Mouse (Mus musculus) embryo, embryonic 9.5 days (tissue): ENCODE measurements at regions not wholly inside any gene's neighbourhood (a gene's known extent, or its start where the extent isn't known, plus 50 kb on each side); places are given as distances from the start of the nearest gene placed in this dataset.
A peak's percentile ranks its signal among the peaks of the same experiment; 100 is the strongest.

Experiments
- DNase-seq: peaks from one replicate; pipeline ENCODE4 v3.0.0-alpha.2; 2017; ENCODE audit errors: extremely low spot score

DNA sequence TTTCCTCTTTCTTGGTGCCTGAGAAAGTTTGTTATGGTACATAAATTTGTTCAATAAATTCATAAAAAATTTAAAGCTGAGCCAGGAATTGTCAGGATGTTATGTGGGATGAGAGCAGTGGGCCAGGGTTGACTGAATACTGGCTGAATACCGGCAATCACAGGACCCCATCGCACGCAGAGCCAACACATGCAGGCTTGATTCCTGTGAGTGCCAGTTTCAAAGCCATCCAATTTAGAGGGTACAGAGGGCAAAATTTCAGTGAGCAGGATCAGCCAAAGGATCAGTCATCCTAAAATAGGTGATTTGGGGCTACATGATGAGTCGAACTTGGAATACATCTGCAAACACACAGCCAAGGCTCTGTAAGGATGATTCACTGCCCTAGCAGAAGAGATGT is 583.6 kb upstream of the Nectin3 start:
- no peak for DNase-seq

DNA sequence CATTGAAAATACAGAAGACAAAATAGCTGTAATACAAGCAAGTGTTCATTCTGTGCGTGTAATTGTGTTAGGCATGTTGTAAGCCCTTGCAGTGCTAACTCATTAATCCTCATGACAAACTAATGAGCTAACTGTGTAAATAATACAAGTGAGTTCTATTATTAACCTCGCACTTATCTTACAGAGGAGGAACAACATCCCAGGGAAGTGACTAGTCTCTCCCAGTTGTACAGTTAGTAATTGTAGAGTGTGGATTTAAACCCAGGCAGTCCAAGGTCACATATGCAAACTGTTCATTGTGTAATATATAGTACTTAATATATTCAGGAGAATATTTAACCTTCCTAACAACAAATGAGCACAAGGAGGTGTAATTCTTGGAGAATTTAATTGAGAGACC is 582.0 kb upstream of the Nectin3 start:
- DNase-seq = no peak

DNA sequence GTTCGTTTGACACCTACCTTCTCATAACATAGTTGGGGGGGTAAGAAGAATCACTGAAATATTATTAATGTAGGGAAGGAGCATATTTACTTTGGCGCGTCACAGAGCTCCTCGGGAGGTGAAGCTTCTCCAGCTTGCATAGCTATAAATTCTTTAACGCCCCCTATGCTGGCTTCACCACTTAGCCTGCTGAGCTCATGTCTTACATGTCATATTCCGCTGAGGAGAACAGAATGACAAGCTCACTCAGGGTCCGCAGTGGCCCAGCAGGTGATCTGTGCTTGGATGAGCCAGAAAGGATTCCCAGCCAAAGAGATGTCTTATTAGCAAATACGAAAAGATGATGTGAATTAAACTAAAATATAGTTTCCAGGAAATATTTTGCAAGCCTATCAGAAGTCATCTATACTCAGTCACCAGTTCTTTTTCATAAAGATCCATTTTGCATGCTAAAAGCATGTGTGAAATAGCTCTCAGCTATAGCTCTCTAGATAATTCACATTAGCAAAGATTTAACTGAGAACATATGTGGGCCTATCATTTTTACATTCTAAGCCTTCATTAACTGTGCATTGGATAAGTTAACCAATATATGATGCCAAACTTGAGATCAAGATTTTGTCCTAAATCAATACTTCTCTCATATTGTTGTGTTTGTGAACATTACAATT is 561.1 kb upstream of the Nectin3 start:
- DNase-seq = no peak

DNA sequence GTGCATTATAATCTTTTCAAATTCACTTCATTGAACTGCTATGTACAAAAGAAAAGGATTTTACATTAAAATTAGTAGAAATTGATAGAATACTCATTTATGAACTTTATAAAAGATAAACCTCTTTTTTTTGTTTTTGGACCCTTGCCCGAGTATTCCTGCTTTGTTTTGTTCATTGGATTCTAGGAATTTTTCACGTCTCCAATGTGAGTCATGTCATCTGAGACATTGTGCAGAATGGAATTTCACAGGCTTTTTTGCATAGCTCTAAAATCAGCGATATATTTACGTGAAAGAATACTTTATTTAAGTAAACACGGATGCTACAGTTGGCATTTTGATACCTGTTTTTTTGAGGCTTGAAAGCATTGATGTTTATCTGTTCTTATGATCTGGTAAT is 560.5 kb upstream of the Nectin3 start:
- DNase-seq = no peak

DNA sequence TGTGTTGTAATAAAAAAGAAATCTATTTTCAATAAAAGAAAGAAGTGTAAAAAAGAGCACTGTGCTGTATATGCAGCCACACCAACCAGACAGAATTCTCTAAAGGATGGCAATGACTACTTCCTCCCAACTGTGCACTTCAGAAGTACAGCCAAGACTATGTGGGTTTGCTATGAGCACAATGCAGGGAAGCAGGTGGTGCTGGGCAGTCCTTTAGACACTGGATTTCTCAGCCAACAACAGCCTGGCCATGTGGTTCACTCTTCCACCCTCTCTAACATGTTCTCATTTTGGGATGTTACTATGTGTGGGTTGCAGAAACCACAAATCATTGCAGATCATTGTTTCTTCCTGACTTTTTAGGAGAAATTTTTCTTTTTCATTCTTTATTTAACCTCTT is 527.6 kb upstream of the Nectin3 start:
- DNase-seq = no peak

DNA sequence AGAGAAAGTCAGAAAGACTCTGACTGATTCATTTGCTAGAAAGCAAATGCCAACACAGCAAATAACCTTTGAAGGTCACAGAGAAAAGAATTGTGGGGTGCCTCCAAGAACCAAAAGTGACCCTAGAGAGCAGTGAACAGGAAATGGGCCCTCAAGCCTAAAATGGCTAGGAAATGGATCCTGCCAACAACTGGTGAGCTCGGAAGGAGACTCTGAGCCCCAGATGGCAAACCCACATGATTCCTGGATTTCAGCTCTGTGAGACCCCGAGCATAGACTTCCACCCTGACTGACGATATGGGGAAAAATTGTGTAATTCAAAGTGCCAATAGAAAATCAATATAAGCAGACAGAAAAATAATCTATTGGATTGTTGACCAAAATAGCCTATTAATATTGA is 519.2 kb upstream of the Nectin3 start:
- DNase-seq = no peak

DNA sequence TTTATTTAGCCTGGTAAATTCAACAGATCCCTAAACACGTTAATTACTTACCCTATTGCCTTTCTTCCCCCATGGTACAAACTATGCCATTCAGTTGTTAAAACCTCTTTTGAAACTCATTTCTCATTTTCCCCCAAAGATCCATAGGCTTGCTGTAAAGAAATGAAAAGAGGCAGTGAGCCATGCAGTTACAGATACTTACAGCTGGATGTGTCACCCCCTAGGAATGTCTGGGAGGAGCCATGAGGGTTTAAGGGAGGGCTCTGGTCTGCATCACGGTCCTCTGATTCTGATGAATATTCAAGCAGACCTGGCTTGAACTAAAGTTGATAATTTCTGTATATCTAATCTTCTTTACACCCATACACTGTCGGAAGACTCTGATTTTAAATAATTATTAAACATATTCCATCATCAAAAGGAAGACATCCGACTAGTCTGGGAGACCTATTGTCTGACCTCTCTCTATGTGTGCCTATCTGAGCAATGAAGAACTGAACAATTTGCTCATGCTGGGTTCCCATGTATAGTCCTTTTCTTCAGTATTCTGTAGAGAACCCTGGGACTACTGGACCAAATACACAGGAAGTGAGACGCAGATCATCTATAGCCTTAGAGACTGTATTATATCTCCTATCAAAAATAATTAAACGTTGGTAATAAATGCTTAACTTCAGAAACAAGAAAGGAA is 484.7 kb upstream of the Nectin3 start:
- DNase-seq = no peak

DNA sequence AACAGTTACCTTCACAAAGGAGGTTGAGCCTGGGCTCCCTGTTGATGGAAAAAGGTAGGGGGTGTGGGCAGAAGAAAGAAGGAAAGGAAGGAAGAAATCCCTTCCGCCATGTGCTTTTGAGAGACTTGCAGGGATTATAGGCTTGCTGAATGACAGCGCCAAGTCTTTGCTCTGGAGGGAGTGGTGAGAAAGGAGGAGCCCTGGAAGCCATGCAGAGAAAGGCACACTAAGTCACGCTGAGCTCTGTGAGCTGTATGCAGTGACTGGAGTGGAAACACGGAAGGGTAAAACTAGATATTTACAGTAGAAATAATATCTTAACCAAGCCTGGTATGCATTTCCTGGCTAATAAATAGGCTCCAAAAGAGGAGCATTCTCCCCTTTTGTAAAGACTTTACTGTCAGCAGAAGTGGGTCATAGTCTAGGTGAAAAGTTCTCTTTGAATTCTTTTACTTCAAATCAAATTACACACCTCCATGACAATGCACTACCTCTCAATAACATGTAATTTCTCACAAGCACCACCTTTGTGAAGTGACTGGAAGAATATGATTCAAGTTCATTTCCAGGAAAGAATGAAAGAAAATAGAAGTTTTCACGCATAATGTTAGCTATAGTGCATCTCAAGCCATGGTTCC is 484.1 kb upstream of the Nectin3 start:
- no peak for DNase-seq

DNA sequence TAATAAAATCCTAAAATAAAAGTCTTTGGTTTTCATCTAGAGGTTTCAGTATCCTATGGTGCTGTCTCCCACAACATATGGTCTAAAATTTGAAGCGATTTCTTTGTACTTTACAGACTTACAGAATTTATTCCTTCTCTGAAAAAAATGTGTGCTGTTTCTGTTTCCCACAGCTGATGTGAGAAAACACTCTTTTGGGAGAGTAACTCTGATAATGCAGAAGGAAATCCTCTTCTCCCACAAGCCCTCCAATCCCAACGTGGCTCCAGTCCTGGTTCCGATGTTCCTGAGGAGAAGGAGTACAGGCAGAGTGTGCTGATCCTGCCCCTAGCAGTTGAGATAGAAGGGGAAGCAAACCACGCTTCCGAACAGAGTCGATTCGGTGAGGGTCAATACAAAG is 467.4 kb upstream of the Nectin3 start:
- DNase-seq = no peak

DNA sequence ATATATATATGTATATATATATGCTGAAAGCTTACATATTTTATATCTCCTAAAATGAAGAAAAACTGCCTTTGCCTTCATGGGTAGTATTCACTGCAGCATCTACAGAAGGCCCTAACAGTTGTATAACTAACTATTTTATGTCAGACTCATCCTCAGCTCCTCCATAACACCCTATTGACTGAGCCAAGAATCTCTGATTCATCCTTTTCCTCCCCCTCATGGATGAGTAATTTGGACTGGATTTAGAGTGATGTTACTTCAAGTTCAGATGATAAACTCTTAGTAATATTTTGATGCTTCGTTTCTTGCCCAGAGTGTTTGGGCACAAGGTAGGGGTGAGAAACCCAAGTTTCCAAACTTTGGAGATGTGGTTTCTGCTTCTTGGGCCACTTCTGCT is 458.7 kb upstream of the Nectin3 start:
- no peak for DNase-seq

DNA sequence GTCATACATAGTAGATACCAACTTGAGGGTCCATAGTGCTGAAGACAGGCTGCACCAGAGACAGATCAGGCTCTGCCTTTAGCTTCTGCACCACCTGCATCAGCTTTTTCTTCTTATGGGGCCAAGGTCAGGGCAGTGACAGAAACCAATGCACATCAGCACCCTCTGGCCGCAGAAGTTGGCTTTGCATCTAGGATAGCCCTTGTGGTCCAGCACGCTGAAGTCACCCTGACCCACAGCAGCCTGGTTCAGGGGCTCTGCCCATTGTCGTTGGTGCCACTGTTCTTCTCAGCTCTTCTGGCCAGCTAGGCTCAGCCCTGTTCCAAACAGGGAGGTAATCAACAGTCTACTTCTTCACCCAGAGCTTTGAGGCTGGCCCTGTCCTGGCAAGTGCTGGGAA is 427.7 kb upstream of the Nectin3 start:
- DNase-seq = no peak

DNA sequence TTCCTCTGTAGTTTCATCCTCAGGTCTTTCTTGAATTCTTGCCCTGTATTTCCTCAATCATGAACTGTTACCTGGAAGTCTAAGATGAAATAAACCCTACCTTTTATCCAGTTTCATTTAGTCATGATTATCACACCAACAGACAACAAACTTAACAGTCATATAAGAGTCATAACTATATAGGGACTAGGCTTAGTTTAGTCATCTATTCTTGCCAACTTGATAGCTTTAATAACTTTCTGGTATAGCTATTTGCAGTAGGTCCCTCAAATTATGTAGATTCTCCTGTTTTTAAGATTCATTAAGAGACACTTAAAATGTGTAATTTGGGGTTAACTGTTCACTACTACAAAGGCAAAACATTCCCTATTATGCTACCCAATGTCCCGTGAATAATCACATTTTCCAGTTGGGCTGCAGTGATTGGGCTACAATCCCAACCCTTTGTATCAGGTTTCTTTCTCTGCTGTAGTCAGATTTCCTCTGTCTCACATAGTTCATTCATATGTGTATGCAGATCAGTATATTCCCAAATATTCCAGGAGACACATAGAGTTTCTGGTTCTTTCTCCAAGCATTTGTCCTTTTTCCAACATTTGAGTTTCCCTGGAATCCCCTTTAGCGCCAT is 396.4 kb upstream of the Nectin3 start:
- peak; percentile 10 for DNase-seq

DNA sequence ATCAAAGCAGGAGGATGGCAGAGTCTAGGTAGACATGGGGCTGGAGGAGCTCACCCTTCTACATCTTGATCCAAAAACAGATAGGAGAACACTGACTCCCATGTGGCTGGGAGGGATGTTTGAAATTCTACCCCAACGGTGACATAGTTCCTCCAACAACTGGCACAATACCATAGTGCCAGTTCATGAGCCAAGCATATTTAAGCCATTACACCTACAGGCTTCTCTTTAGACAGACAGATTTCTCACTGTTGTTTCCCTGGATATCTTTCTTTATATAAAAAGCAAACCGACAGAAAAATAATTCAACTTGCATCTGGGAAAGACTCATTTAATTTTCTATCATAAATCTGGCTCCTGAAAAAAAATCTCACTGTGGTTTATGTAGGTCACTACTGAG is 380.4 kb upstream of the Nectin3 start:
- DNase-seq = no peak

DNA sequence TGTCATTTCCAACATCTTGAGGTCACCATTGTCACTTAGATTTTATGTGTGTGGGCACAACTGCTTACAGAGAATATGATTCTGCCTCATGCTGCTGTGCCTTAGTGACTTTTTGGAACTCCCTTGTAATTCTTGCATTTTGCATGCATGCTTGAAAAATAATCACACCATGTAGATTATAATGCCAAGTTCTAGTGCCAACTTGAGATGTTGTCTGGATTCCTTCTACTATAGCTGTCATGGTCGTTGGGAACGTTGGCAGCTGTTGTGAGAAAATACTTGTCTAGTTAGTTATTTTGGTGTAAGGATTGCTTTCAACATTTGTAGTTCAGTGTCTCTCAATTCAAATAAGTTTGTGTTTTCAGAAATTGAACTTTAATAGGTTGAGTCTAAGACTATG is 365.6 kb upstream of the Nectin3 start:
- no peak for DNase-seq

DNA sequence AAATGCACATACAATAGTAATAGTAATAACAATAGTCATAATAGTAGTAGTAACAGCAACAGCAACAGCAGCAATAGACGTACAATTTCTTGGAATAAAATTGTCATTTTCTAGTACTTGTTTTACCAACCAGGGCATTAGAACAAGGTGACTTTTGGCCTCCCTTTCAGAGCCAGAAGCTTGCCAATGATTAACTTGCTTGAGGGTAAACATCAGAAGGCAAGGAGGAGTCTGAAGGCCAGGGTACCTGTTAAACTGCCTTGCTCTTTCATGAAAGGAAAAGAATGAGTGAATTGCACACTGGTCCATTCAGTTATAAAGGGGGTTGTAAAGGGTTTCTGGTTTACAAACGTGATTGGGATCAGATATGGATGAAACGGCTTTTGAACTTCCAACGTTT is 351.2 kb upstream of the Nectin3 start:
- DNase-seq = no peak

DNA sequence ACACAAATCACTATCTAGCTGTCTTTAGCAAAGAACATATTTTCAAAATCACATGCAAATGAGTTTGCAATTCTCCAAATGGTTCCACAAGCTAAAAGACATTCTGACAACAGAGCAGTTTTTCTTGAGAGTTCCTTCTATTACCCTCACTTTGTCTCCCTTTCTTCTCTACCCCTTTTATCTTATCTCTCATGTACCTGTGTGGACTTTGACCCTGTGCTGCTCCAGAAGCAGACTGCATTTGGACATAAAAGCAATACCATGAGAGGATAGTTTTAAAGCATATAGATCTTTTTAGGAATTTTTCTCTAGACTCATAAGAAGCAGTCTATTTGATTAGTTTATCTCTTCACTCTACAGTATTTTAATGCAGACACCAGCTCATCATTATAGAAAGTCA is 350.4 kb upstream of the Nectin3 start:
- no peak for DNase-seq

DNA sequence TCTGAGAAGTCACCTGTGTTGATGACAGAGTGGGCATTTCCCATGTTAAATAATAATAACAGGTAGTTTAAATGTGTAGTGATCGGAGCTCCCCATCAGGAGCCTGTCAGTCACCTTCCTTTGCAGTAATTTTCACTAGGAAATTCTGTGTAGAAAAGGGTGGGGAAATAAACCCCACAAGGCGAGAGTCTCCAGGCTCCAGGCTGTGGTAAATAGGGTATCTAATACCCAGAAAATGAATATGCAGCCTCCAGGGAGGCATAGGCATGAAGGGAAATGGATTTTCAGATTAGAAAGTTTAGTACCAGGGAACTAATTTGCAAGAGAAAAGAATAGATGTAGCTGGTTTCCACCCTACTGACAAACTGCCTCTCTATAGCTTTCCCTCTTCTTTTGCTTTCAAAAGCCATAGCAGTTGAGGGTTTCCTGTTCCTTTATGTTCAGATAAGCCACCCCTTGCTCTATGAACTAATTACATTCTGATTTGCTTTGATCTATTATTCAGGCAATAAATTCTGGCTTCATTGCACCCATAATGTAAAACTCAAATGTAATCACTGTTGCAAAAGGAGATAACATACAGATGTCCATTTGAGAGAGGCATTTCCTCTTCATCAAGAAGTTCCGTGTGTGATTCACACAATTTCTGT is 349.5 kb upstream of the Nectin3 start:
- DNase-seq = no peak

DNA sequence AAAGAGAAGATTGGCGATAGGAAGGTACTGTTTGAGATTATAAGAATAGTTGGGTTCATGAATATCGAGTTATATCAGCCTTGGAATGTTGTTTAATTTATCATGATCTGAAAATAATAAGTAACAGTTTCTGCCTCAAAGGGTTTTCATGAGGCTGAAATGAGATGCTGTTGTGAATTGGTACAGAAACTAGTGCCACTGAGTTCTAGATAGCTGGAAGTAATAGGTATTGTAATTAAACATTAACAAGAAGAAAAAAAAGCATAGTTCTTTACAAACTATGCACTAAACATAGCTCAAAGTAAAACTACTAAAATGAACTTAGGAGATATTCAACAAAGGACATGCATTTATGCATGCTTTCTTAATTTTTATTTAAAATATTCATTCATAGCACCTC is 342.9 kb upstream of the Nectin3 start:
- DNase-seq = no peak

DNA sequence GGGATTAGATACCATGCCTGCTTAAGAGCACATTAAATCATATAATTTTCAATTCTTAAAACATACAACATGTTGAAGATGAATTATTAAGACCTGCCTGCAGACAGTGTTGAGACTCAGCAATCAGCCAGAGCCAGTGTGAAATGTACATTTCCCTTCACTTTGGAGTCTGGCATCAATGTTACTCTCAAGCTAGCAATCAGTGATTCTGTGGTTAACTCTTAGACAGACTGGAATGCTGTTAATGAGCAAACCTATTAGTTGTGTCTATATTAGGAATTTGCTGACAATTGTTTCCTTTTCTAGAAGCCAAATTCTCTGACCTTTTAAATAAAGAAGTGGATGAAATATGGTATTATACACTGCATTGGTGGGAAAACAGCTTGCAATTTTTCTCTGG is 342.4 kb upstream of the Nectin3 start:
- no peak for DNase-seq

DNA sequence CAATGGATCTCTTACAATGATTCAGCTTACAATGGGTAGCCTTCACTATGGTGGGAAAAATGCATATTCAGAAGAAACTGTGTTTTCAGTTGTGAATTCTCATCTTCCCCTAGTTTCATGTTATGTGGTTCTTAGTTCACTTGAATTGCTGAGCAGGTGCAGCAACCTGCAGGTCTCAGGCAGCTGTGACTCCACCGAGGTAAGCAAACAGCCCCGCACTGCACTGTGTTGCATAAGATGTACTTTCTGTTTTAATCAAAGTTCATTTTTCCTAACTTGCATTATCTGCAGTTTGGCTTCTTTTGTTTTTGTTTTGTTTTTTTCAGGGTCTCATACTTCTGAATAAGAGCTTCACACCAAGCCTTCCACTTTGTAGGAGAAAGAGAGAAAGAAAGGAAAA is 326.8 kb upstream of the Nectin3 start:
- DNase-seq = no peak

DNA sequence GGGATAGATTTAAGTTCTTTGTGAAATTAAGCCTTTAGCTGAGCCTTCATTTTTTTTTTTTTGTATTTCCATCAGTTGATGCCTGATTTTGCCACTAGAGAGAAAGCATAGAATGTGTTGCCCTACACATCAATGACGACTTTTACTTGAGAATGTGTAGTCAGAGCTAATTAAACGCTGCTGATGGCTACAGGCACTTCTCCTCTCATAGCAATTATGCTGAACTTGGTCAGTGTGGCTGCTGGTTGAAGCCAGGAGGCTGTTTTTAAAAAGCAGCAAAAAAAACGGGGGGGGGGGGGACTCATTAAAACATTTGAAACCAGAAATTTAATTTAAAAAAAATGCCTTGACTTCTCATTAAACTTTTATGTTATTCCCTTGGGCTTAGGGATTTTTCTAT is 324.4 kb upstream of the Nectin3 start:
- DNase-seq = no peak

DNA sequence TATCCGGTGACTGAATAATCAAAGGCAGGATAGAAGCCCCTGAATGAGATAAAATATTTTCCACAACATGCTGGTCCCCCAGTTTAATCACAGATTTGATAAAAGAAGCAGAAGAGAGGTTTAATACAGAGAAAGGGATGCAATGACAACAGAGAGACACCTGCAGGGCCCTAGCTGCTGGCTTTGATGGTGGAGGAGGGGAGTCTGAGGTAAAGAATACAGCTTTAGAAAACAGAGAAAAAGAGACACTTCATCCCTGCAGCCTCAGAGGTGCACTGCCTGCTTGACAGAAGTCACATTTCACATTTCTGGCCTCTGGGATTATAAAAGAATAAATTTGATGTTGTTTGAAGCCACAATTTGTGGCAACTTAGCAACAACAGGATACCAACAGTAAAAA is 319.9 kb upstream of the Nectin3 start:
- no peak for DNase-seq
